Mouse (Mus musculus) limb, embryonic 11.5 days (tissue): ENCODE measurements around the gene Arhgap22. TPM values are rescaled to one million over a fixed set of nuclear protein-coding genes. Genes with fewer than 3 reads are reported as not detected.

Experiments used
- ATAC-seq: fragments of 200-750 bp; cut with Nextera tagmentation; 2 replicates; pipeline ENCODE4 v1.8.0; 2017; ENCODE audit warnings: low read depth; ENCODE audit not compliant: insufficient number of reproducible peaks, low FRiP score, low TSS enrichment
- DNase-seq: peaks from one replicate; pipeline ENCODE4 v3.0.0-alpha.2; 2015; ENCODE audit warnings: low spot score
- H3K27ac ChIP-seq: fragments of 300-500 bp; sonication (generic); replicated peaks from 2 replicates; pipeline ENCODE4 v1.5.1; 2014; ENCODE audit warnings: low read depth, mild to moderate bottlenecking, low read length
- H3K27me3 ChIP-seq: fragments of 300-500 bp; sonication (generic); 2 replicates; pipeline ENCODE4 v1.6.1; 2014; ENCODE audit warnings: mild to moderate bottlenecking, low read length, mixed read lengths; ENCODE audit not compliant: control insufficient read depth, insufficient read depth
- H3K36me3 ChIP-seq: fragments of 300-500 bp; sonication (generic); 2 replicates; pipeline ENCODE4 v1.6.1; 2014; ENCODE audit warnings: mild to moderate bottlenecking, low read length, moderate library complexity, mixed read lengths; ENCODE audit not compliant: control insufficient read depth, insufficient read depth
- H3K4me1 ChIP-seq: fragments of 300-500 bp; sonication (generic); 2 replicates; pipeline ENCODE4 v1.6.1; 2014; ENCODE audit warnings: low read length, mixed read lengths; ENCODE audit not compliant: control insufficient read depth, insufficient read depth
- H3K4me2 ChIP-seq: fragments of 300-500 bp; sonication (generic); 2 replicates; pipeline ENCODE4 v1.6.1; 2014; ENCODE audit warnings: low read depth, mild to moderate bottlenecking, moderate library complexity; ENCODE audit not compliant: severe bottlenecking
- H3K4me3 ChIP-seq: fragments of 300-500 bp; sonication (generic); 2 replicates; pipeline ENCODE4 v1.5.1; 2014; ENCODE audit warnings: low read depth, low read length
- H3K9ac ChIP-seq: fragments of 300-500 bp; sonication (generic); 2 replicates; pipeline ENCODE4 v1.6.1; 2014; ENCODE audit warnings: mild to moderate bottlenecking, low read length
- H3K9me3 ChIP-seq: fragments of 300-500 bp; sonication (generic); 2 replicates; pipeline ENCODE4 v1.6.1; 2016; ENCODE audit warnings: low read length; ENCODE audit not compliant: control insufficient read depth
- WGBS: fragments of 180-500 bp; shearing (Covaris S2); extraction: QIAGEN DNeasy Blood & Tissue Kit; methylation state at CpG from one replicate; pipeline ENCODE4 v1.1.7; 2014; 5-methylcytosine and 5-hydroxymethylcytosine counted together
- polyA plus RNA-seq: library from polyadenylated mRNA; unstranded; fragments of >200 nt; fragmentation: Nextera tagmentation; extraction: Ambion mirVana; gene quantifications from 2 replicates; pipeline ENCODE4 v1.2.1, GENCODE M21; 2014

Arhgap22 gene
- polyA plus RNA-seq, 1 experiment from 2014 or later = 2.7 TPM

- Histone ChIP-seq H3K9me3 (no peaks in the 10 kb centered on the region), H3K27ac (no peak overlapping the region), H3K27me3 (no peaks in the 10 kb centered on the region), H3K4me2 (no peak overlapping the region), H3K9ac (no peak overlapping the region), H3K36me3 (no peaks in the 10 kb centered on the region), H3K4me1 (no peaks in the 10 kb centered on the region), H3K4me3 (no peak overlapping the region)
- ATAC-seq (no peak), DNase-seq (no peak)
- 78% methylated on average over 12 of the region's 12 CpGs for WGBS
Observed at GRCm38 (mm10) chr14:33305645-33306281, 91.9 kb downstream of the Arhgap22 start.

- H3K36me3 ChIP-seq = no peaks in the 10 kb centered on the region
- H3K4me2 ChIP-seq = no peak overlapping the region
- 57% methylated on average over 4 of the region's 4 CpGs for WGBS
- H3K27ac ChIP-seq = no peak overlapping the region
- H3K4me3 ChIP-seq = no peak overlapping the region
- H3K27me3 ChIP-seq = no peaks in the 10 kb centered on the region
- ATAC-seq = no peak
- H3K4me1 ChIP-seq = no peaks in the 10 kb centered on the region; the same call in 1 of the 2 replicates
- no peaks in the 10 kb centered on the region for H3K9me3 ChIP-seq
- no peak overlapping the region for H3K9ac ChIP-seq
- DNase-seq = no peak
Observed at GRCm38 (mm10) chr14:33310719-33311118, 96.9 kb downstream of the Arhgap22 start.

- no peaks in the 10 kb centered on the region for H3K27me3 ChIP-seq
- ATAC-seq = no peak
- no peak for DNase-seq
Observed at GRCm38 (mm10) chr14:33312309-33312708, 98.5 kb downstream of the Arhgap22 start.

GRCm38 (mm10) chr14:33313624-33314023 lies 99.8 kb downstream of the Arhgap22 start:
- no peak overlapping the region for H3K9ac ChIP-seq
- H3K4me1 ChIP-seq = no peaks in the 10 kb centered on the region; the same call in 1 of the 2 replicates
- H3K27me3 ChIP-seq = no peaks in the 10 kb centered on the region; the same call in 1 of the 2 replicates
- H3K9me3 ChIP-seq = no peaks in the 10 kb centered on the region
- peak; percentile 82 for DNase-seq
- H3K36me3 ChIP-seq = no peaks in the 10 kb centered on the region
- H3K4me2 ChIP-seq = no peak overlapping the region
- WGBS = 2% methylated on average over 4 of the region's 4 CpGs
- ATAC-seq = no peak
- no peak overlapping the region for H3K27ac ChIP-seq
- H3K4me3 ChIP-seq = no peak overlapping the region

More at GRCm38 (mm10) chr14:33312309-33312708, 98.5 kb downstream of the Arhgap22 start:
- H3K9me3 ChIP-seq = no peaks in the 10 kb centered on the region
- no peak overlapping the region for H3K4me2 ChIP-seq
- no peak overlapping the region for H3K27ac ChIP-seq
- H3K4me3 ChIP-seq = no peak overlapping the region
- no peaks in the 10 kb centered on the region for H3K36me3 ChIP-seq
- no peak overlapping the region for H3K9ac ChIP-seq
- 70% methylated on average over 4 of the region's 4 CpGs for WGBS
- no peaks in the 10 kb centered on the region; the same call in 1 of the 2 replicates for H3K4me1 ChIP-seq

- ATAC-seq (0 out of 2 replicates have a peak, but pooled peaks have one; percentile 5), DNase-seq (no peak)
- no peaks in the 10 kb centered on the region for H3K9me3 ChIP-seq
- no peak overlapping the region for H3K4me3 ChIP-seq
- no peak overlapping the region for H3K27ac ChIP-seq
- WGBS = 44% methylated on average over 7 of the region's 7 CpGs
- no peak overlapping the region for H3K4me2 ChIP-seq
- no peak overlapping the region for H3K9ac ChIP-seq
- H3K27me3 ChIP-seq = no peaks in the 10 kb centered on the region; the same call in 1 of the 2 replicates
- H3K36me3 ChIP-seq = no peaks in the 10 kb centered on the region
- no peaks in the 10 kb centered on the region; the same call in 1 of the 2 replicates for H3K4me1 ChIP-seq
Observed at GRCm38 (mm10) chr14:33314160-33314559, 100.3 kb downstream of the Arhgap22 start.

- 72% methylated on average over 5 of the region's 5 CpGs for WGBS
- H3K27ac ChIP-seq = no peak overlapping the region
- H3K27me3 ChIP-seq = peaks cover 3% of the 10 kb centered on the region
- no peak for ATAC-seq
- H3K9me3 ChIP-seq = no peaks in the 10 kb centered on the region
- no peaks in the 10 kb centered on the region; the same call in 1 of the 2 replicates for H3K4me1 ChIP-seq
- no peak overlapping the region for H3K4me3 ChIP-seq
- H3K9ac ChIP-seq = no peak overlapping the region
- DNase-seq = no peak
- H3K4me2 ChIP-seq = no peak overlapping the region
- no peaks in the 10 kb centered on the region for H3K36me3 ChIP-seq
Observed at GRCm38 (mm10) chr14:33315111-33315510, 101.3 kb downstream of the Arhgap22 start.

- Histone ChIP-seq H3K4me1 (peaks cover 2% of the 10 kb centered on the region; the same call in 1 of the 2 replicates), H3K27me3 (peaks cover 10% of the 10 kb centered on the region), H3K9me3 (no peaks in the 10 kb centered on the region), H3K9ac (no peak overlapping the region), H3K27ac (no peak overlapping the region), H3K4me3 (no peak overlapping the region), H3K4me2 (no peak overlapping the region), H3K36me3 (no peaks in the 10 kb centered on the region)
- ATAC-seq = no peak
- 58% methylated on average over 4 of the region's 4 CpGs for WGBS
- no peak for DNase-seq
Observed at GRCm38 (mm10) chr14:33315771-33316170, 101.9 kb downstream of the Arhgap22 start.

GRCm38 (mm10) chr14:33317946-33318345 lies 104.1 kb downstream of the Arhgap22 start:
- no peak overlapping the region for H3K9ac ChIP-seq
- ATAC-seq = no peak
- H3K4me3 ChIP-seq = no peak overlapping the region
- no peaks in the 10 kb centered on the region for H3K9me3 ChIP-seq
- DNase-seq = no peak
- peaks cover 2% of the 10 kb centered on the region; the same call in 1 of the 2 replicates for H3K4me1 ChIP-seq
- WGBS = 48% methylated on average over 6 of the region's 6 CpGs
- H3K4me2 ChIP-seq = no peak overlapping the region
- no peak overlapping the region for H3K27ac ChIP-seq
- H3K27me3 ChIP-seq = peaks cover 12% of the 10 kb centered on the region
- H3K36me3 ChIP-seq = no peaks in the 10 kb centered on the region
